Mouse (Mus musculus) spleen, adult 18-20 months (tissue): ENCODE results near the gene Hspd1.
"Not testable (repeated sequence)": the region's sequence is repeated elsewhere in the genome, so short reads cannot be mapped to it uniquely, and the experiment has no call there.

Experiments
- DNase-seq, 2 experiments: peaks; one replicate each; pipeline ENCODE4 v3.0.0; 2022; ENCODE audit warnings: mixed read lengths in 2 of 2

Gene Hspd1

DNA sequence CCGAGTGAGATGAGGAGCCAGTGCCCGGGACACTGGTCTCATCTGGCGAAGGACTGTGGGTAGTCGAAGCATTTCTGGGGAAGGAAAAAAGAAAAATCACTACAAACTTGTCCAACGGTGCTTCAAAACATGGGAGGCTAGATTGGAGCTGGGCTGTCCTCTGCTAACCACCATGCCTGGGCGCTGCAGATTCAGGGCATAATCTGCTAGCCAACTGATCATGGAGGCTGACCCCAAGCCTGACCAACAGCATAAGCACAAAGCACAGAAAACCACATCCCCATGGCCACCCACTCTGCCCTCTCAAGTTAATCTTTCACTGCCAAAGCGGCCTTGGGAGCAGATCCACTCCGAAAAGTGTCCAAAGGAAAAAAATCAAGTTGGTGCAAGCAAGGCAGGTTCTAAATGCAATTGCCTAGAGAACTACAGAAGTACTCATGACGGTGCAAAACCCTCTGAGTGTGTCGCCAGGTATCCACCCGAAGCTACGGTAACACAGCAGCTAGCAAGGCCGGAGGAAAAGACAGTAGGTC lies 1.1 kb downstream of the Hspd1 start:
- DNase-seq: no peak

DNA sequence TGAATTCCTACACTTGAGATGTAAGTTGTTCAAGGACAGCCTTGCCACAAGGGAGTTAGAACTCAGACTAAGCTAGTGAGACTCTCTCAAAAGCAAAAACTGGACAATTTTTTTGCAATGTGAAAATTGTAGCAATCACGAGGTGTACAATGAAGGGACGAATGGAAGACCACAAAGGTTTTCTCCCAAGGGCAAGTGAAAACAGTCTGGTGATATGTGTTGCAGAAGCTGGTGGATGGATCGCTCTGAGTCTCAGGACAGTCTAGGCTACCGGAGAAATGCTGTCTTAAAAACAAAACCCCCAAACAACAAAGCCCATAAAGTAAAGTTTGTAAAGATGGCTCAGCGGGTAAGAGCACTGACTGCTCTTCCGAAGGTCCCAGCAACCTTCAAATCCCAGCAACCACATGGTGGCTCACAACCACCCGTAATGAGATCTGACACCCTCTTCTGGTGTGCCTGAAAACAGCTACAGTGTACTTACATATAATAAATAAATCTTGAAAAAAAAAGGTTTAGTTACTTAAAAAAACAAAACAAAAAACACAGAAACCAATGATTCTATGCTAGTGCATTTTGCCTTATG lies 2.2 kb downstream of the Hspd1 start:
- DNase-seq: no peak

GRCm38 (mm10) chr1:55082106-55082505 lies 5.9 kb downstream of the Hspd1 start:
- DNase-seq: no peak

GRCm38 (mm10) chr1:55079677-55080076 lies 8.4 kb downstream of the Hspd1 start:
- DNase-seq: no peak

GRCm38 (mm10) chr1:55076849-55077516 lies 11.1 kb downstream of the Hspd1 start:
- no peak for DNase-seq

- DNase-seq: no peak
These were observed 11.7 kb downstream of the Hspd1 start for GRCm38 (mm10) chr1:55076395-55076743.

GRCm38 (mm10) chr1:55075652-55076394 lies 12.2 kb downstream of the Hspd1 start:
- DNase-seq: no peak

DNA sequence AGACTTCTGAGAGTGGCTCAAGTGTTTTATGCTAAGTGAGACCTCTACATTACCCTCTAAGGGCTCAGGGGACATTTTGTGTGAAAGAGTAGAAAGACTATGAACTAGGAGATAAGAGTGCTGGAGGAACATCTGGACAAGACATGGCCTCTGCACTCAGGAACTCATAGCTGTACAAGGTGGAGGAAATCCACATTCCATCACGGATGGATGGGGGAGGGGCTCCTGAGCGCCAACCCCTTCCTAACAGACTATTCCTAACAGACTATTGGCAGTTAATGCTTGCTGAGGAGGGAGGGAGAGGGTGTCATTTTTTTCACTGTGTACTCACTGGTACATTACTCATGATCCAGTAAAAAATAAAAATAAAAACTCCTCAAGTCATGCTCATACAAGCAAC lies 13.3 kb downstream of the Hspd1 start:
- no peak for DNase-seq

DNA sequence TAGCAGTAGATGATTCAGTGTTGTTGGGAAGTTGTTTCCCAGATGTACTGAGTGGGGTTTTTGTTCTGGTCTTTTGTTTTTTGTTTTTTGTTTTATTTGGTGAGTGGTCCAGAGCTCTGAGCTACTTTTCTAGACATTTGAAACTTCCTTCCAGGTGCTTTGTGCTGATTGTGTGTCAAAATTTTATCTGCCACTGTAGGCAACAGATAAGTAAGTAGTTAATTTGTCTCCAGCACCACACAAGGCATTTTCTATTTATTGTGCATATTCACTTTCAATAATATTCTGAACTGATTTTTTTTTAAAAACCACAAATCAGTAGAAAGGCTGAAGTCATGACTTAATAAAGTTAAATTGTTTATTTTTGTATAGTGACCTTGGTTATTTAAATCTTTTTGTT lies 15.7 kb downstream of the Hspd1 start:
- not testable (repeated sequence) for DNase-seq

- DNase-seq: no peak
These were observed 26.3 kb downstream of the Hspd1 start for GRCm38 (mm10) chr1:55061772-55062171.

- DNase-seq: no peak
These were observed 26.9 kb downstream of the Hspd1 start for GRCm38 (mm10) chr1:55061099-55061498.

DNA sequence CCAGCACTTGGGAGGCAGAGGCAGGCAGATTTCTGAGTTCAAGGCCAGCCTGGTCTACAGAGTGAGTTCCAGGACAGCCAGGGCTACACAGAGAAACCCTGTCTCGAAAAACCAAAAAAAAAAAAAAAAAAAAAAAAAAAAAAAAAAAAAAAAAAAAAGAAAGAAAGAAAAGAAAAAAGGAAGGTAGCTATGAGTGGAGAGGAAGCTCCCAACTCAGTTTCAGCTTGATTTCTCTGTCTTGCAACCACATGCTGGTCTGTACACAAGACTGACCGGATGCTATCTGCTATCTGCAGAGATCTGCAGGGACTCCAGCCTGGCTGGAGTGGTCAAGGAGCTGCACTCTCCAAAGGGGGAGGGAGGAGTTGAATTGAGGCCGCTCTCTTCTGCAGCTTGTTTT lies 29.7 kb downstream of the Hspd1 start:
- not testable (repeated sequence) for DNase-seq

DNA sequence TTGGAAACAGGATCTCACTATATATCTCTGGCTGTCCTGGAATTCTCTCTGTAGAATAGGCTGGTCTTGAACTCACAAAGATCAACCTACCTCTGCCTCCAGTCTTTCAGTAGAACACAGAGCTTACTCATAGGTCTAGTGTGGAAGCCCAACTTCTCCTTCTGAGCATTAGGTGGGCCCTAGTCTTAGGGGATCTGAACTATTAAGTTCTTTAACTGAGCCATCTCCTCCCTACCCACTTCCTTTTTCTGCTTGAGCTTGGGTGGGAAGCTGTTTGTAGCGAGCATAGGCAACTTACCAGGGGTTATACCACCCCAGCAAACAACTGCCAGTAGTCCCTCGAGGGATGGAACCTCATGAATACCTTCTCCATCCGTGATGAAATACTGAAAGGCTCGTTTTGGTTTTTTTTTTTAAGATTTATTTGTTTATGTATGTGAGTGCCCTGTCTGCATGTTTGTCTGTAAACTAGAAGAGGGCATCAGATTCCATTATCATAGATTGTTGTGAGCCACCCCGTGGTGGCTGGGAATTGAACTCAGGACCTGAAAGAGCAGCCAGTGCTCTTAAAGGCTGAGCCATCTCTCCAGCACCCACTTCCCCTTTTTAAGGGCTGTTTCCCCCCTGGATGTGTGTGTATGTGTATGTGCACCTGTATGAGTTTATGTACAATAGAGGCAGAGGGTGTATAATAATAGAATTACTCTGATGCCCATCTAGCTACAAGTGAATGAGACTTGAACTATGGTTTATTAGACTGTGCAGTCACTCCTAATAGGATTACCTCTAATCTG lies 32.5 kb downstream of the Hspd1 start:
- DNase-seq: no peak

- DNase-seq: no peak
These were observed 34.4 kb downstream of the Hspd1 start for GRCm38 (mm10) chr1:55053596-55053995.

DNA sequence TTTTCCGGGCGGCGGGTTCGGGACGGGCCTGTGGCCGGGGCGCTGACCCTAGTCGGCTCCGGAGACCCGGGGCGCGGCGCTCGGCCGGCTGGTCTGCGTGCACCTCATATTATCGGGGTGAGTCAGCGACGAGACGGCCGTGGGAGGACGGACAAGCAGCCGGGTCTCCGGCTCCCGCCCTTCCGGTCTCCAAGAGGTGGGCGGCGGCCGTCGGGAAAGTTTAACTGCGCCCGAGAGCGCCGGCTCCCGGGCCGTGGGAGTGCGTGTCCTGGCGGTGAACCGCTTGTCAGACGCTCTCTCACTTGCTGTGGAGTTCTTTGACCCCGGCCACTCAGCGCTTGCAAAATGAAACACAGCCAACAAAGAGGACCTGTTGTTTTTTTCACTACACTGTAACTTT lies 35.0 kb downstream of the Hspd1 start:
- DNase-seq: no peak

GRCm38 (mm10) chr1:55052355-55052953 lies 35.6 kb downstream of the Hspd1 start, which contains the start of gene Coq10b:
TSS of gene Coq10b (plus strand) at chr1:55052770.
- peak; percentile 99 for DNase-seq

- DNase-seq: no peak
These were observed 36.4 kb downstream of the Hspd1 start for GRCm38 (mm10) chr1:55051671-55052070.

- DNase-seq: no peak
These were observed 39.0 kb downstream of the Hspd1 start for GRCm38 (mm10) chr1:55048841-55049587.

GRCm38 (mm10) chr1:55043164-55043563 lies 44.9 kb downstream of the Hspd1 start:
- no peak for DNase-seq

DNA sequence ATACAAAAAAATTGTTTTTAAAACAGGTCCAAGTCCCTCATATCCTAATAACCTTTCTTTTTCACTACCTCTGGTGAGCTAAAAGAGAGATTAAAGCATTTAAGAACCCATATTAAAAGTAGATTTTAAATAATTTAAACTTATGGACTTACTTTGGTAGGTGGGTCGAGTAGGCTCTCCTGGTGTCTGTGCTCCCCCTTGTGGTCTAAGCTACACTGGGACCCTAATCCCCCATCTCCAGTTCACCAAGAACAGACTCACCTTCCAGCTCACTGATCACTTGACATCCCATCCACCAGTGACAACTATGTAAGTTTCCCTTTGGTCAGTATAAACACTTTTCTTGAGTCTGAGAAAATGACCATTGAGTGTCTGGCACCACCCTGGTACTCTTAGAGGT lies 45.8 kb downstream of the Hspd1 start:
- DNase-seq: peak in 1 of 2 experiments; percentile 20

DNA sequence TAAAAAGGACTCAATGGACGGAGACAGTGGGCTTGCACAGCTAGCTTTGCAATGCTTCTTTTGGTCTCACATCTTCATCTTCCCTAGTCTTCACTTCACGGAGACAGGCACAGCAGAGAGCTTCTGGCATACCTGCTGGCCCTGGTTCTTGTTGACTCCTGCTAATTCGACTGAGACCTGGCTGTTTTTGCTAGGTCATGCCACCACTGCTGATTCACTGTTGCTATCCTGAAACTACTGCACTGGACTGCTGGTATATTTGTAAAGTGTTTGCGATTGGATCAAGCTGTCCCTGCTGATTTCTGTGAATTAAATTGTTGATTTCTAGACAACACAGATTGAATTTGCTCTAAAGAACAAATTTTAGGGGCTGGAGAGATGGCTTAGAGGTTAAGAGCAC lies 46.4 kb downstream of the Hspd1 start:
- no peak for DNase-seq

DNA sequence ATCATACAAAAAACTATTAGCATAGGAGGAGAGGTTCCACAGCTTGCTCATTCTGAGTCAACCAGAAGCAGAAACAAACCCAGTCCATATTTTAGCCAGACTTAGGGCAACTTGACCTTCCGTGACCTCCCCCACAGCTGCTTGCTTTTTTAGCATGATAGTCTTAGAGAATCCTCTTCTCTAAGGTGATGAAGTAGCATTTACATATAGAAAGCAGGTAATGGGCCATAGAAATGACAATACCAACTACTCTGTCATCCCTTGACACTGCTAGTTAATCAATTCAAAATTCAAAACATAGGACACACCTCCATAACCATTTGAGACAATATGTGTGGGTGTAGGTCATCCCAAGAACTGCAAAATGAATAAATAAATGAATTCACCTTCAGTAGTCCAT lies 48.1 kb downstream of the Hspd1 start:
- no peak for DNase-seq
